Mouse (Mus musculus) erythroblast, embryonic 14.5 days (primary cell): ENCODE data around the gene 1700020A23Rik.

Experiments
- GATA1 ChIP-seq: IDR thresholded peaks from 2 replicates; pipeline ENCODE4 v1.6.1; 2012; ENCODE audit warnings: low read length, inconsistent platforms, mixed read lengths
- TAL1 ChIP-seq: IDR thresholded peaks from 3 replicates; pipeline ENCODE4 v1.6.1; 2012; ENCODE audit warnings: low read length, inconsistent platforms, mixed read lengths

GRCm38 (mm10) chr2:130432157-130432556, 27.1 kb downstream of the 1700020A23Rik start:
- TF ChIP-seq TAL1 (no peak), GATA1 (no peak)
